Mouse (Mus musculus): Measurements from ENCODE around the gene Lyg2.

GRCm38 (mm10) chr1:37948906-37949305 lies 32.6 kb upstream of the Lyg2 start:
- TF ChIP-seq POLR2A (IDR thresholded peaks at IDR 0.05; ENCODE audit: low read depth, low read length) (no peak), CTCF (conservative IDR thresholded peaks at IDR 0.05; ENCODE audit: insufficient read depth, insufficient read length, low read depth, low read length) (no peak)

Data from kidney, adult 2 months (tissue).